Mouse (Mus musculus) MEL (cell line): Measurements from ENCODE around the gene Ppp2r5e.
"Not testable (repeated sequence)": the region's sequence is repeated elsewhere in the genome, so short reads cannot be mapped to it uniquely, and the experiment has no call there.

ENCODE experiments used
- BHLHE40 ChIP-seq: IDR thresholded peaks from 2 replicates; pipeline ENCODE4 v1.6.1; 2012; ENCODE audit warnings: low read depth, mild to moderate bottlenecking, inconsistent platforms, low read length, improper control_type of control experiment, borderline replicate concordance
- CHD1 ChIP-seq: IDR thresholded peaks from 2 replicates; pipeline ENCODE4 v1.6.1; 2012; ENCODE audit warnings: low read depth, mild to moderate bottlenecking, inconsistent platforms, low read length, improper control_type of control experiment
- CTCF ChIP-seq, 3 experiments: IDR thresholded peaks in 2 of 3; conservative IDR thresholded peaks in 1 of 3; 2 replicates each; pipeline ENCODE4 v1.5.1; 2011 to 2012; ENCODE audit warnings: low read length in 3 of 3, low read depth in 2 of 3, mild to moderate bottlenecking in 2 of 3, improper control_type of control experiment in 1 of 3, inconsistent platforms in 1 of 3, mixed read lengths in 1 of 3, moderate library complexity in 1 of 3; ENCODE audit not compliant: control insufficient read depth in 1 of 3, insufficient read depth in 1 of 3, poor library complexity in 1 of 3, severe bottlenecking in 1 of 3
- GATA1 ChIP-seq: IDR thresholded peaks from 2 replicates; pipeline ENCODE4 v1.6.1; 2011; ENCODE audit warnings: low read depth, low read length, improper control_type of control experiment
- MAZ ChIP-seq: IDR thresholded peaks from 2 replicates; pipeline ENCODE4 v1.6.1; 2012; ENCODE audit warnings: low read depth, mild to moderate bottlenecking, inconsistent platforms, low read length, improper control_type of control experiment
- MYC ChIP-seq: IDR thresholded peaks from 2 replicates; pipeline ENCODE4 v1.6.1; 2011; ENCODE audit warnings: low read depth, mild to moderate bottlenecking, low read length, improper control_type of control experiment, moderate library complexity
- NRF1 ChIP-seq: IDR thresholded peaks from 2 replicates; pipeline ENCODE4 v1.6.1; 2014; ENCODE audit warnings: low read depth, mild to moderate bottlenecking, inconsistent platforms, low read length, improper control_type of control experiment, moderate library complexity; ENCODE audit not compliant: poor library complexity, insufficient read depth, severe bottlenecking
- POLR2A ChIP-seq, 2 experiments: IDR thresholded peaks; 2 replicates each; pipeline ENCODE4 v1.6.1; 2011 to 2012; ENCODE audit warnings: low read length in 2 of 2, mild to moderate bottlenecking in 2 of 2, control low read depth in 1 of 2, improper control_type of control experiment in 1 of 2, low read depth in 1 of 2, moderate library complexity in 1 of 2; ENCODE audit not compliant: control insufficient read depth in 1 of 2, insufficient read depth in 1 of 2, poor library complexity in 1 of 2
- POLR2AphosphoS2 ChIP-seq: IDR thresholded peaks from 2 replicates; pipeline ENCODE4 v1.6.1; 2011; ENCODE audit warnings: low read length, improper control_type of control experiment
- UBTF ChIP-seq: IDR thresholded peaks from 2 replicates; pipeline ENCODE4 v1.6.1; 2012; ENCODE audit warnings: low read depth, mild to moderate bottlenecking, inconsistent platforms, low read length, improper control_type of control experiment, moderate library complexity, borderline replicate concordance; ENCODE audit not compliant: insufficient read depth
- USF1 ChIP-seq: IDR thresholded peaks from 2 replicates; pipeline ENCODE4 v1.6.1; 2014; ENCODE audit warnings: low read depth, mild to moderate bottlenecking, inconsistent platforms, low read length, improper control_type of control experiment, moderate library complexity
- ZC3H11A ChIP-seq: IDR thresholded peaks from 2 replicates; pipeline ENCODE4 v1.6.1; 2012; ENCODE audit warnings: low read depth, mild to moderate bottlenecking, inconsistent platforms, low read length, improper control_type of control experiment

GRCm38 (mm10) chr12:75432400-75432799 lies 163.6 kb downstream of the Ppp2r5e start:
- TF ChIP-seq NRF1; USF1; CHD1; POLR2AphosphoS2; ZC3H11A; BHLHE40; MAZ; GATA1; CTCF (IDR thresholded peaks at IDR 0.05 in 2 of 3, conservative IDR thresholded peaks at IDR 0.05 in 1 of 3; ENCODE audit: control insufficient read depth in 1 of 3, insufficient read depth in 1 of 3, low read depth in 2 of 3, low read length in 3 of 3, poor library complexity in 1 of 3, severe bottlenecking in 1 of 3); MYC; UBTF; POLR2A (IDR thresholded peaks at IDR 0.05; ENCODE audit: control insufficient read depth in 1 of 2, insufficient read depth in 1 of 2, low read depth in 1 of 2, low read length in 2 of 2, poor library complexity in 1 of 2): not testable (repeated sequence)
